11 mouse cellular contexts compared by ENCODE assay signal in the genomic region with DNA sequence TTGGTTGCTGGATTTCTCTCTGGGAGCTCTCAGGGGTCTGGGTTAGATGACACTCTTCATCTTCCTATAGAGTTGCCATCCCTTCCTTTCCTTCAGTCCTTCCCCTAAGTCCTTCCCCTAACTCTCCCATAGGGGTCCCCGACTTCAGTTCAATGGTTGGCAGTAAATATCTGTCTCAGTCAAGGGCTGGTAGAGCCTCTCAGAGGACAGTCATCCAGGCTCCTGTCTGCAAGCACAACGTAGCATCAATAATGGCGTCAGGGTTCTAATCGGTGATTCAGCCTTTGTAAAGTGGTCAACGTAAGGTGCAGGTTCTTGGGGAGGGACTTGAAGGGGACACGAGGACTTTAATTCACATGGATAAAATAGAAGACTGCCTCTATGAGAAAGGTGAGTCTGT.
DNase-seq lines count a peak whose midpoint lies in the region; ATAC-seq and TF ChIP-seq lines count a peak whose summit lies in the region.
"Had no signal": no experiment of that assay in that cellular context is flagged by ENCODE, and none has a peak within 500 bp of the region (broad histone marks: within the 10 kb centered on the region; RNA-seq: fewer than 3 reads in every experiment).

No protein-coding gene starts in this region.

- dilution Hi-C loops in CH12.LX (cut with MboI; ENCODE audit: extremely low pct_ligation_motif_present, extremely low pct_unique_long_range_greater_than_20kb, low sequenced_read_pairs), result no loop called here

- H3K9me3 ChIP-seq in limb, embryonic 11.5 days (ENCODE audit: control insufficient read depth, low read length), result no peaks in the 10 kb centered on the region
- H3K9me3 ChIP-seq in limb, embryonic 10.5 days (replicated peaks), result no peaks in the 10 kb centered on the region
- no peaks in the 10 kb centered on the region for H3K9me3 ChIP-seq in midbrain, embryonic 12.5 days
- no peaks in the 10 kb centered on the region for H3K9me3 ChIP-seq in midbrain, embryonic 14.5 days (ENCODE audit: control insufficient read depth, low read length)
- no peaks in the 10 kb centered on the region for H3K9me3 ChIP-seq in CH12.LX (replicated peaks; ENCODE audit: low read length)
- H3K9me3 ChIP-seq: embryonic facial prominence, embryonic 10.5 days; limb, embryonic 12.5 days had no signal

- no peaks in the 10 kb centered on the region for H3K27me3 ChIP-seq in limb, embryonic 11.5 days (ENCODE audit: control insufficient read depth, insufficient read depth, low read length)
- H3K27me3 ChIP-seq in limb, embryonic 10.5 days (ENCODE audit: low read depth, poor library complexity, severe bottlenecking), result no peaks in the 10 kb centered on the region
- H3K27me3 ChIP-seq in midbrain, embryonic 12.5 days, result no peaks in the 10 kb centered on the region
- no peaks in the 10 kb centered on the region for H3K27me3 ChIP-seq in midbrain, embryonic 14.5 days (ENCODE audit: control insufficient read depth, insufficient read depth, low read length)
- no peaks in the 10 kb centered on the region for H3K27me3 ChIP-seq in CH12.LX (replicated peaks)
- H3K27me3 ChIP-seq: limb, embryonic 12.5 days had no signal

- TF ChIP-seq EP300 in CH12.LX (IDR thresholded peaks at IDR 0.05; ENCODE audit: low read length), result no peak

- 0 out of 2 replicates have a peak, but pooled peaks have one; percentile 36 for ATAC-seq in limb, embryonic 11.5 days (ENCODE audit: insufficient number of reproducible peaks, low FRiP score, low TSS enrichment, low read depth)
- peak; percentile 11; the same call in 1 of the 2 replicates for ATAC-seq in midbrain, embryonic 12.5 days (ENCODE audit: low FRiP score, low read depth)
- ATAC-seq in midbrain, embryonic 14.5 days (ENCODE audit: low FRiP score, low TSS enrichment), result no peak
- ATAC-seq: intestine, postnatal 0 days had no signal

- DNase-seq in cerebellum, adult 9-11 months, result peak; percentile 4
- DNase-seq in cerebellum, adult 8-10 months, result no peak
- no peak for DNase-seq in limb, embryonic 11.5 days (ENCODE audit: low spot score)
- no peak for DNase-seq in limb, embryonic 10.5 days (ENCODE audit: low spot score)
- DNase-seq in midbrain, embryonic 14.5 days, result no peak
- no peak for DNase-seq in CH12.LX (ENCODE audit: extremely low read depth)

- 78% methylated on average over 6 of the region's 6 CpGs for WGBS in limb, embryonic 11.5 days
- WGBS in limb, embryonic 10.5 days, result 79% methylated on average over 6 of the region's 6 CpGs
- WGBS in midbrain, embryonic 12.5 days, result 77% methylated on average over 6 of the region's 6 CpGs
- 75% methylated on average over 6 of the region's 6 CpGs for WGBS in midbrain, embryonic 14.5 days

- in situ Hi-C loops in CH12.LX (cut with MboI; ENCODE audit: low pct_ligation_motif_present, low pct_unique_long_range_greater_than_20kb, low sequenced_read_pairs), result no loop called here

- H3K4me2 ChIP-seq in limb, embryonic 11.5 days (ENCODE audit: low read depth, severe bottlenecking), result no peak overlapping the region
- no peak overlapping the region for H3K4me2 ChIP-seq in midbrain, embryonic 12.5 days (replicated peaks)
- H3K4me2 ChIP-seq in midbrain, embryonic 14.5 days (ENCODE audit: low read length), result no peak overlapping the region
- H3K4me2 ChIP-seq in CH12.LX (ENCODE audit: insufficient read depth, low read depth, poor library complexity, severe bottlenecking), result peak overlapping the region; percentile 80

- no peak for TF ChIP-seq POLR2A in CH12.LX (IDR thresholded peaks at IDR 0.05; ENCODE audit: low read depth, low read length)

- no peak overlapping the region for H3K4me3 ChIP-seq in limb, embryonic 11.5 days (ENCODE audit: low read depth, low read length)
- H3K4me3 ChIP-seq in limb, embryonic 10.5 days, result no peak overlapping the region
- H3K4me3 ChIP-seq in midbrain, embryonic 12.5 days, result no peak overlapping the region
- no peak overlapping the region for H3K4me3 ChIP-seq in midbrain, embryonic 14.5 days (replicated peaks; ENCODE audit: low read depth, low read length)
- peak overlapping the region in 1 of 3 experiments; percentile 36 for H3K4me3 ChIP-seq in CH12.LX (replicated peaks in 1 of 3; ENCODE audit: low read depth in 2 of 3, low read length in 2 of 3, poor library complexity in 1 of 3)
- H3K4me3 ChIP-seq: layer of hippocampus, adult 2 months; limb, embryonic 12.5 days had no signal

- H3K79me2 ChIP-seq in CH12.LX (replicated peaks; ENCODE audit: control insufficient read depth, extremely low read depth, insufficient read depth, poor library complexity, severe bottlenecking), result peaks cover 3% of the 10 kb centered on the region; the same call in 1 of the 2 replicates

- H3K4me1 ChIP-seq in limb, embryonic 11.5 days (ENCODE audit: control insufficient read depth, insufficient read depth, low read length), result no peaks in the 10 kb centered on the region
- H3K4me1 ChIP-seq in limb, embryonic 10.5 days, result no peaks in the 10 kb centered on the region
- H3K4me1 ChIP-seq in midbrain, embryonic 12.5 days, result no peaks in the 10 kb centered on the region
- H3K4me1 ChIP-seq in midbrain, embryonic 14.5 days (ENCODE audit: control insufficient read depth, insufficient read depth, low read length), result no peaks in the 10 kb centered on the region
- H3K4me1 ChIP-seq in CH12.LX (ENCODE audit: control insufficient read depth in 1 of 2, insufficient read depth in 2 of 2), result peaks cover 2 to 24% of the 10 kb centered on the region in 2 experiments; a peak in 2 of 4 replicates
- H3K4me1 ChIP-seq: embryonic facial prominence, embryonic 10.5 days; limb, embryonic 12.5 days had no signal

- no peak for TF ChIP-seq RAD21 in CH12.LX (IDR thresholded peaks at IDR 0.05; ENCODE audit: low read depth, low read length)

- no peak overlapping the region for H3K27ac ChIP-seq in limb, embryonic 11.5 days (replicated peaks; ENCODE audit: low read depth, low read length)
- no peak overlapping the region for H3K27ac ChIP-seq in limb, embryonic 10.5 days
- H3K27ac ChIP-seq in midbrain, embryonic 12.5 days (replicated peaks), result no peak overlapping the region
- no peak overlapping the region for H3K27ac ChIP-seq in midbrain, embryonic 14.5 days (replicated peaks; ENCODE audit: low read depth, low read length)
- peak overlapping the region; percentile 80; the same call in 1 of the 2 replicates for H3K27ac ChIP-seq in CH12.LX (ENCODE audit: insufficient read depth, low read depth)
- H3K27ac ChIP-seq: embryonic facial prominence, embryonic 10.5 days; layer of hippocampus, adult 2 months; limb, embryonic 12.5 days had no signal

- H3K36me3 ChIP-seq in limb, embryonic 11.5 days (ENCODE audit: control insufficient read depth, insufficient read depth, low read length), result no peaks in the 10 kb centered on the region
- no peaks in the 10 kb centered on the region for H3K36me3 ChIP-seq in limb, embryonic 10.5 days
- H3K36me3 ChIP-seq in midbrain, embryonic 12.5 days, result no peaks in the 10 kb centered on the region
- H3K36me3 ChIP-seq in midbrain, embryonic 14.5 days (ENCODE audit: control insufficient read depth, insufficient read depth, low read length), result no peaks in the 10 kb centered on the region
- H3K36me3 ChIP-seq in CH12.LX (replicated peaks in 1 of 2; ENCODE audit: control insufficient read depth in 1 of 2, insufficient read depth in 1 of 2, low read length in 1 of 2), result peaks cover 0 to 7% of the 10 kb centered on the region in 2 experiments
- H3K36me3 ChIP-seq: embryonic facial prominence, embryonic 10.5 days; limb, embryonic 12.5 days had no signal

- H3K9ac ChIP-seq in limb, embryonic 11.5 days (ENCODE audit: low read length), result no peak overlapping the region
- no peak overlapping the region for H3K9ac ChIP-seq in midbrain, embryonic 12.5 days (replicated peaks)
- H3K9ac ChIP-seq in midbrain, embryonic 14.5 days (replicated peaks; ENCODE audit: low read length), result no peak overlapping the region
- H3K9ac ChIP-seq in CH12.LX (ENCODE audit: insufficient read depth, low read depth), result peak overlapping the region; percentile 62
- H3K9ac ChIP-seq: limb, embryonic 12.5 days had no signal

- TF ChIP-seq CTCF in CH12.LX (conservative IDR thresholded peaks at IDR 0.05 in 1 of 2, IDR thresholded peaks at IDR 0.05 in 1 of 2; ENCODE audit: low read depth in 2 of 2, low read length in 2 of 2), result no peak

TF ChIP-seq in CH12.LX, 34 proteins besides CTCF, POLR2A, EP300 and RAD21:
- no peak for TF ChIP-seq RCOR1 (conservative IDR thresholded peaks at IDR 0.05; ENCODE audit: low read depth, low read length)
- no peak for TF ChIP-seq UBTF (IDR thresholded peaks at IDR 0.05; ENCODE audit: low read depth, low read length)
- no peak for TF ChIP-seq IRF4 (IDR thresholded peaks at IDR 0.05; ENCODE audit: low read depth, low read length)
- no peak for TF ChIP-seq POLR2AphosphoS2 (IDR thresholded peaks at IDR 0.05; ENCODE audit: low read depth, low read length)
- TF ChIP-seq TBP (conservative IDR thresholded peaks at IDR 0.05; ENCODE audit: low read depth, low read length), result no peak
- TF ChIP-seq JUND (conservative IDR thresholded peaks at IDR 0.05; ENCODE audit: low read depth, low read length), result no peak
- TF ChIP-seq BHLHE40 (IDR thresholded peaks at IDR 0.05; ENCODE audit: low read depth, low read length), result no peak
- TF ChIP-seq MAZ (IDR thresholded peaks at IDR 0.05; ENCODE audit: low read depth, low read length), result no peak
- TF ChIP-seq NRF1 (IDR thresholded peaks at IDR 0.05; ENCODE audit: low read depth, low read length), result no peak
- no peak for TF ChIP-seq MYC (IDR thresholded peaks at IDR 0.05; ENCODE audit: low read depth, low read length)
- no peak for TF ChIP-seq MXI1 (IDR thresholded peaks at IDR 0.05; ENCODE audit: low read depth, low read length)
- TF ChIP-seq MAX (IDR thresholded peaks at IDR 0.05; ENCODE audit: low read length), result no peak
- TF ChIP-seq GABPA (IDR thresholded peaks at IDR 0.05; ENCODE audit: insufficient replicate concordance, low read depth, low read length), result no peak
- TF ChIP-seq JUN (IDR thresholded peaks at IDR 0.05; ENCODE audit: insufficient read depth, low read depth, low read length), result no peak
- TF ChIP-seq HCFC1 (IDR thresholded peaks at IDR 0.05; ENCODE audit: low read depth, low read length), result no peak
- no peak for TF ChIP-seq MEF2A (IDR thresholded peaks at IDR 0.05; ENCODE audit: borderline replicate concordance, low read depth, low read length)
- TF ChIP-seq PAX5 (IDR thresholded peaks at IDR 0.05; ENCODE audit: low read length), result no peak
- TF ChIP-seq ZC3H11A (IDR thresholded peaks at IDR 0.05; ENCODE audit: low read depth, low read length), result no peak
- TF ChIP-seq MAFK (IDR thresholded peaks at IDR 0.05; ENCODE audit: insufficient replicate concordance, low read length), result no peak
